Mouse (Mus musculus): Measurements from ENCODE around the gene Pdss2. TPM values are rescaled to one million over a fixed set of nuclear protein-coding genes. Genes with fewer than 3 reads are reported as not detected.

Gene Pdss2
- total and polyA plus RNA-seq, 2 experiments from 2014 or later, result 17.6 TPM

DNA sequence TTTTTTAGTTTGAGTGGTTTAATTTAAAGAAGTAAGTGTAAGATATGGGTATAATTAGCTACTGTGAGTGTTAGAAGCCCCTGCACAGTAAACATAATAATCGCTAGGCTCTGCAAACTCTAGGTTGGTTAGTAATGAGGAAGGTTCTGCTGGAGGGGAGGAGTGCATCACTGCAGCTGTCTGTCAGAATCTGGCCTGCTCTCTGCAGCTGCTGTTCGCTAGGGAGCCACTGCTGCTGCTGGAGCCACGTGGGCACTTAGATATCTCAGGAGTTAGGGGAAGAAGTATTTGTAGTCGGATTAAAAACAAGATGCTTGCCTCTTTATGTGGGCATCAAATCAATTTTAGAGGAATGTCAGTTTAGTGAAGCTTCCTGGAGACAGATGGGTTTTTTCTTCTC lies 13.2 kb downstream of the Pdss2 start:
- no peak overlapping the region for H3K27ac ChIP-seq (ENCODE audit: low read depth, low read length)
- H3K4me1 ChIP-seq (ENCODE audit: insufficient read depth, low read length), result no peaks in the 10 kb centered on the region
- no peaks in the 10 kb centered on the region for H3K36me3 ChIP-seq (ENCODE audit: insufficient read depth, low read length)
- no peak overlapping the region for H3K4me3 ChIP-seq (ENCODE audit: low read depth, low read length)
- 58% methylated on average over 4 of the region's 4 CpGs for WGBS
- no peak for TF ChIP-seq CTCF (IDR thresholded peaks at IDR 0.05)
- H3K4me2 ChIP-seq (ENCODE audit: low read depth, low read length, poor library complexity, severe bottlenecking), result no peak overlapping the region
- H3K27me3 ChIP-seq (ENCODE audit: insufficient read depth, low read length), result no peaks in the 10 kb centered on the region
- DNase-seq (ENCODE audit: low spot score) (no peak), ATAC-seq (ENCODE audit: low FRiP score) (no peak)
- no peak overlapping the region for H3K9ac ChIP-seq (replicated peaks; ENCODE audit: low read length, poor library complexity, severe bottlenecking)
- H3K9me3 ChIP-seq (ENCODE audit: low read length), result no peaks in the 10 kb centered on the region

DNA sequence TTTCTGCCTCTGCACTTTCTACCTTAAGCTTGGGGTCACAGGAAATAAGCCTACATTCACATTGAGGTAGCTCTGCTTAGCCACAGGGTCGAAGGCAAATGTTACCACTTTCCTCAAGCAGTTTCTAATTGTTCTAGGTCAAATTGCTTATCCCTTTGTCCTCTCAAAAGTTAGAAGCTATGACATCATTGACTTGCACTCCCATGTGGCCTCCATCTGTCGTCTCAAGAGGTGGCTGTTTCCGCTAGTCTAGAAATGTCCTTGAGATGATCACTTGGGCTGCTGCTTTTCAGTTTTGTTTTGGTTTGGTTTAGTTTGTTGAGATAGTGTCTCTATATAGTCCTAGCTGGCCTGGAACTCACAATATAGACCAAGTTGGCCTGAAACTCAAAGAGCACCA lies 13.7 kb downstream of the Pdss2 start:
- no peak for TF ChIP-seq CTCF (IDR thresholded peaks at IDR 0.05)
- no peak overlapping the region for H3K4me3 ChIP-seq (ENCODE audit: low read depth, low read length)
- no peak for ATAC-seq (ENCODE audit: low FRiP score)
- no peaks in the 10 kb centered on the region for H3K27me3 ChIP-seq (ENCODE audit: insufficient read depth, low read length)
- H3K27ac ChIP-seq (ENCODE audit: low read depth, low read length), result no peak overlapping the region
- H3K4me2 ChIP-seq (ENCODE audit: low read depth, low read length, poor library complexity, severe bottlenecking), result no peak overlapping the region
- H3K9me3 ChIP-seq (ENCODE audit: low read length), result no peaks in the 10 kb centered on the region
- DNase-seq (ENCODE audit: low spot score), result no peak
- no peaks in the 10 kb centered on the region for H3K4me1 ChIP-seq (ENCODE audit: insufficient read depth, low read length)
- no peaks in the 10 kb centered on the region for H3K36me3 ChIP-seq (ENCODE audit: insufficient read depth, low read length)
- 91% methylated on average over 3 of the region's 3 CpGs for WGBS
- no peak overlapping the region for H3K9ac ChIP-seq (replicated peaks; ENCODE audit: low read length, poor library complexity, severe bottlenecking)

DNA sequence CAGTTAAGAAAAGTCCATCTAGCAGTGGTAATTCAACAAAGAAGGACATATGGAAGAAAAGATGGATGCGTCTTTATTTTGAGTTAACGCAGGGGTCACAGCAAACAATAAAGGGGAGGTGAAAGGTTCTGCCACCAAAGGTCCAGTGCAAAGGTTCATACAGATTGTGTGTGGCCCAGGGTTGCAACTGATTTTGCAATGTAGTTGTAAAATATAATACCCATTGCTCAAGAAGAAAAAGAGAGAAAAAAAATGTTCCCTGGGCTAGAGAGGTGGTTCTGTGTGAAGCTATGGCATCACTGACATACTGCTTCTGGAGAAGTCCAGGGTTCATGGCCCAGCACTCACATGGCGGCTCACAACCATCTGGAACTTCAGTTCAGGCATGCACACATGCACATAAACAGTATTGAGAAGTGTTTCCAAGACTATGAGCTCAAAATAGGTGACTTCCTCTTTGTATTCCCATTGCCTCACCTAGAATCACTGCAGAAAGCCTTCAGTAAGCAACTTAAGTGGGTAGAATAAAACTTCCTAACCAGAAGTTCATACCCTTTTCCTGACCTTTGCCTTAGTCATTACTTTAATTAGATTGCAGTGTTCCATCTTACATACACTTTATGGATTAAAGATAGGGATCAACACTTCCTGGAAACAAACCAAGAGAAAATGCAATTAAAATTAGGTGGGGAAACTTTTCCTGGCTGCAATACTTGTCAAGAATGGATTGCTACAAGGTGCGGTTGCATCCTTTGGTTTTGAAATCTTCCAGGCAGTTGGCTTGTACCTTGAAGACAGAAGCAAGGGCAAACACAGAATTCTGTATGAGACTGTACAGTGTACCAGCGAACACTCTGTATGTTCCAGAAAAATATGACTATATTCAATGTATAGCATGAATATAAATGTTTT lies 14.7 kb downstream of the Pdss2 start:
- H3K4me3 ChIP-seq (ENCODE audit: low read depth, low read length), result no peak overlapping the region
- no peak for ATAC-seq (ENCODE audit: low FRiP score)
- 97% methylated on average over 5 of the region's 5 CpGs for WGBS
- DNase-seq (ENCODE audit: low spot score), result no peak
- no peak overlapping the region for H3K27ac ChIP-seq (ENCODE audit: low read depth, low read length)
- no peaks in the 10 kb centered on the region for H3K4me1 ChIP-seq (ENCODE audit: insufficient read depth, low read length)
- H3K27me3 ChIP-seq (ENCODE audit: insufficient read depth, low read length), result no peaks in the 10 kb centered on the region
- H3K9ac ChIP-seq (replicated peaks; ENCODE audit: low read length, poor library complexity, severe bottlenecking), result no peak overlapping the region
- TF ChIP-seq CTCF (IDR thresholded peaks at IDR 0.05), result no peak
- no peaks in the 10 kb centered on the region for H3K9me3 ChIP-seq (ENCODE audit: low read length)
- no peak overlapping the region for H3K4me2 ChIP-seq (ENCODE audit: low read depth, low read length, poor library complexity, severe bottlenecking)
- no peaks in the 10 kb centered on the region for H3K36me3 ChIP-seq (ENCODE audit: insufficient read depth, low read length)

DNA sequence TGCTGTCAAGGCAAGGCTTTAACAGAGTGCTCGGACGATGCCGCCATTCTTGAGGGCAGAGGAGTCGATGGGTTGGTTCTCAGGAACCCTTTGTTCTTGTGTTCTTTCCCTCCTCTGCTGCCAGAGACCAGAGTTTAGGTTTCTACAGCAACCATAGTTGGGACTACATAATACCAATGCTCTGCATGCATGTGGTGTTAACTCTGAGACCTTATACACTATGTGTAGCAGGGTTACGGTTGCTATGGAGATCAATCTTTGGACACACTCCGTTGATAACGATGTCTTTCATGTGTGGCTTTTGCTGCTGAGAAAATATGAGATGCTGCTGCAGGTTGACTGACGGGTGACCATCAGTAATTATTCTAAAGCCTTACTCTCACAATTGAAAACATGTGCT lies 20.9 kb downstream of the Pdss2 start:
- H3K27ac ChIP-seq (ENCODE audit: low read depth, low read length), result no peak overlapping the region
- TF ChIP-seq CTCF (IDR thresholded peaks at IDR 0.05), result no peak
- H3K4me1 ChIP-seq (ENCODE audit: insufficient read depth, low read length), result no peaks in the 10 kb centered on the region
- no peak overlapping the region for H3K9ac ChIP-seq (replicated peaks; ENCODE audit: low read length, poor library complexity, severe bottlenecking)
- DNase-seq (ENCODE audit: low spot score) (peak; percentile 17), ATAC-seq (ENCODE audit: low FRiP score) (no peak; the same call in 1 of the 2 replicates)
- no peaks in the 10 kb centered on the region for H3K27me3 ChIP-seq (ENCODE audit: insufficient read depth, low read length)
- no peak overlapping the region for H3K4me3 ChIP-seq (ENCODE audit: low read depth, low read length)
- no peaks in the 10 kb centered on the region for H3K9me3 ChIP-seq (ENCODE audit: low read length)
- 42% methylated on average over 8 of the region's 8 CpGs for WGBS
- no peaks in the 10 kb centered on the region for H3K36me3 ChIP-seq (ENCODE audit: insufficient read depth, low read length)
- no peak overlapping the region for H3K4me2 ChIP-seq (ENCODE audit: low read depth, low read length, poor library complexity, severe bottlenecking)

DNA sequence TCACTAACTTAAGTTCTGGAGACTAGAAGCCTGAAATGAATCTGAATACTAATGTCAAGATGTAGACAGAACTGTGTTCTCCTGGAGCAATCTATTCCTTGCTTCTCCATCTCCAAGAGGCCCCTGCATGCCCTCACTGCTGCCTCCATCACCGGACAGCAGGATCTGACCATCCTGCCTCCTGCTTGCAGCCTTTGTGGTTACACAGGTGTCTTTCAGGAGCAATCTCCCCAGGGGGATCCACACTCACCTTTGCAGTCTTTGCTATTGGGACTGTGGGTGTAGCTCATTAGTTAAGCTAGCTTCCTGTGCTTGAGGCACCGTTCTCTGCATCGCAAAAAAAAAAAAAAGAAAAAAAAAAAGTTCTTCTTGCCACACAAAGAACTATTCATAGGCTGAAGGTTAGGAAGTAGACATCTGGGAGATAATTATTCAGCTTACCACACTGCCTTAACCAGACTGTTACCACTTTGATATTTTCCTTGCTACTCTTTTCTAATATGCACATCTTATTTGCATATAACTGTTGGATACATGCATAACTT lies 23.0 kb downstream of the Pdss2 start:
- no peak overlapping the region for H3K4me3 ChIP-seq (ENCODE audit: low read depth, low read length)
- no peak overlapping the region for H3K27ac ChIP-seq (ENCODE audit: low read depth, low read length)
- 30% methylated on average over 3 of the region's 3 CpGs for WGBS
- H3K9ac ChIP-seq (replicated peaks; ENCODE audit: low read length, poor library complexity, severe bottlenecking), result no peak overlapping the region
- H3K4me1 ChIP-seq (ENCODE audit: insufficient read depth, low read length), result no peaks in the 10 kb centered on the region
- no peak overlapping the region for H3K4me2 ChIP-seq (ENCODE audit: low read depth, low read length, poor library complexity, severe bottlenecking)
- ATAC-seq (ENCODE audit: low FRiP score) (no peak), DNase-seq (ENCODE audit: low spot score) (no peak)
- no peaks in the 10 kb centered on the region for H3K36me3 ChIP-seq (ENCODE audit: insufficient read depth, low read length)
- no peaks in the 10 kb centered on the region for H3K9me3 ChIP-seq (ENCODE audit: low read length)
- H3K27me3 ChIP-seq (ENCODE audit: insufficient read depth, low read length), result no peaks in the 10 kb centered on the region
- TF ChIP-seq CTCF (IDR thresholded peaks at IDR 0.05), result no peak

DNA sequence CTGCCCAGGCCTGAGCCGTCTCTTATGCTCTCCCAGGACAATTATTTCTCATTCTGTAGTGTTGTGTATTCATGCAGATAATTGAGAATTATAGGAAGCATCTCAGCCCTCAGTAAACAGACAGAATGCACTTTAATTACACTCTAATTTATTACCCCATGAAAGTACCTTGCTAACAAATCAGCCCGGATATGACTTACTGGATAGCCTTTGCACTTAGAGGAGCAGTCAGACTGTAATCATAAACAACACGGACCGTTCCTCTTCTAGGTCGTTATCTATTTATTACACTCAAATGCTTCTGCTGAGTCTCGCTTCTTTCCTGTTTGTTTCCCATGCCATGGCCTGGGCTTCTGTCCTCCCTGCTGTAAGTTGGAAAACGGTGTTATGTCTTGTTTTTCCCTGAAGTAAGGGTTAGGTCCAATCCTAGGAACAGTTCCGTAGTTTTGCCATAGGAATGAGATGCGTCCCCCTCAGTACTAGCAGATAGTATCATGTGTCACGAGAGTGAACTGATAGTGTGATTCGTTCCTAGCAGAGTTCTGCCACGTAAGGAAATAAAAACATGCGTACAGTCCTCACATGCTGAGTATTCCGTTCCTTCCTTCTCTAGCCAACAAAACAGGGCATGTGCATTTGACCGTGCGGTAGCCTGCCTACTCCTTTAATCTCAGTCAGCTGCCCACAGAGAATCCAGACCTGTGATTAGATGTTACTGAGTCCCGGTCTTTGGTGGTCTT lies 24.3 kb downstream of the Pdss2 start:
- TF ChIP-seq CTCF (IDR thresholded peaks at IDR 0.05), result no peak
- H3K27ac ChIP-seq (ENCODE audit: low read depth, low read length), result no peak overlapping the region
- H3K4me1 ChIP-seq (ENCODE audit: insufficient read depth, low read length), result no peaks in the 10 kb centered on the region
- no peaks in the 10 kb centered on the region for H3K27me3 ChIP-seq (ENCODE audit: insufficient read depth, low read length)
- no peak overlapping the region for H3K9ac ChIP-seq (replicated peaks; ENCODE audit: low read length, poor library complexity, severe bottlenecking)
- no peak overlapping the region for H3K4me2 ChIP-seq (ENCODE audit: low read depth, low read length, poor library complexity, severe bottlenecking)
- H3K9me3 ChIP-seq (ENCODE audit: low read length), result no peaks in the 10 kb centered on the region
- no peaks in the 10 kb centered on the region for H3K36me3 ChIP-seq (ENCODE audit: insufficient read depth, low read length)
- ATAC-seq (ENCODE audit: low FRiP score) (no peak), DNase-seq (ENCODE audit: low spot score) (no peak)
- 50% methylated on average over 17 of the region's 17 CpGs for WGBS
- no peak overlapping the region for H3K4me3 ChIP-seq (ENCODE audit: low read depth, low read length)

Measured in midbrain, postnatal 0 days (tissue).